Mouse (Mus musculus): ENCODE measurements around the gene Slc22a14. TPM values are rescaled to one million over a fixed set of nuclear protein-coding genes. Genes with fewer than 3 reads are reported as not detected.

Slc22a14 gene
- polyA plus RNA-seq, 1 experiment = not detected

- Histone ChIP-seq H3K27ac (ENCODE audit: insufficient read depth, low read depth, low read length) (no peak overlapping the region), H3K4me3 (ENCODE audit: insufficient read depth, low read length) (no peak overlapping the region), H3K4me1 (ENCODE audit: control insufficient read depth, insufficient read depth, low read length) (no peaks in the 10 kb centered on the region)
- no peak for TF ChIP-seq POLR2A (IDR thresholded peaks at IDR 0.05; ENCODE audit: borderline replicate concordance, low read depth, low read length)
- TF ChIP-seq CTCF (IDR thresholded peaks at IDR 0.05; ENCODE audit: low read depth, low read length) = no peak
These were observed 166.0 kb downstream of the Slc22a14 start for GRCm38 (mm10) chr9:119199151-119199861.

DNA sequence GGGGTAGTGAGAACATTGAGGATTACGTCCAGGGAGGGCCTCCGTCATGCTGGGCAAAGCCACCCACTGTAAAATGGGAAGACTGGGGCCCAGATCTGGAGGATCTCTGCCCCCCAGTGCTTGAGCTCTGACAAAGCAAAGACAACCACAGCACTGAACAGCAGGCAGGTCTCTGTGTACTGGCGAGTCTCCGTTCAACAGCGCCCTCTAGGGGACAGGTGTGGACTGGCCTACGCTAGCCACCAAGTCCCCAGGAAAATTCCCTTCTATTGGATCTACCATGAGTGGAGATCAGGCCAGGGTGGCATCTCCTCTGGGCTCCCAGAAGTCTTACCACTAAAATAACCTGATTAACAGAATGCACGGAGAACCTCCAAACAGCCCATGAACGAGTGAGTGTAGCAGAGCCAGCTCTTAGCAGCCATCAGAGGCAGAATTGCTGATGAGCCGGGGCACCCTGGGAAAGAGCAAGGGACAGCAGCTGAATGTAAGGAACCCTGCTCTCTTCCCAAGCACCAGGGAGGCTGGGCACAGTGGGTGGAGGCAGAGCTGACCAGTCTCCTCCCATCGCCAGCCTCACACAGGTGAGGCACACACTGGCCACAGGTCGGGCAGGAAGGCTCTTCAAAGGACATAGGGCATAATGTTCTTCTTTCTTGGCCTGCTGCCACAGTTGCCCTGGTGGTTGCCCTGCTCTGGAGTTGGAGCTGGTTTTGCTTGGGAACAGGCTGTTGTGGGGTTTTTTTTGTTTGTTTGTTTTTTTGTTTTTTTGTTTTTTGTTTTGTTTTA, 173.0 kb downstream of the Slc22a14 start:
- Histone ChIP-seq H3K27ac (ENCODE audit: insufficient read depth, low read depth, low read length) (no peak overlapping the region), H3K4me1 (ENCODE audit: control insufficient read depth, insufficient read depth, low read length) (no peaks in the 10 kb centered on the region), H3K4me3 (ENCODE audit: insufficient read depth, low read length) (no peak overlapping the region)
- TF ChIP-seq CTCF (IDR thresholded peaks at IDR 0.05; ENCODE audit: low read depth, low read length) = peak; percentile 59
- no peak for TF ChIP-seq POLR2A (IDR thresholded peaks at IDR 0.05; ENCODE audit: borderline replicate concordance, low read depth, low read length)

- no peak for TF ChIP-seq CTCF (IDR thresholded peaks at IDR 0.05; ENCODE audit: low read depth, low read length)
- TF ChIP-seq POLR2A (IDR thresholded peaks at IDR 0.05; ENCODE audit: borderline replicate concordance, low read depth, low read length) = no peak
- H3K4me1 ChIP-seq (ENCODE audit: control insufficient read depth, insufficient read depth, low read length) = no peaks in the 10 kb centered on the region; the same call in 1 of the 2 replicates
- no peak overlapping the region for H3K27ac ChIP-seq (ENCODE audit: insufficient read depth, low read depth, low read length)
- no peak overlapping the region for H3K4me3 ChIP-seq (ENCODE audit: insufficient read depth, low read length)
These were observed 184.1 kb downstream of the Slc22a14 start for GRCm38 (mm10) chr9:119181241-119181728.

DNA sequence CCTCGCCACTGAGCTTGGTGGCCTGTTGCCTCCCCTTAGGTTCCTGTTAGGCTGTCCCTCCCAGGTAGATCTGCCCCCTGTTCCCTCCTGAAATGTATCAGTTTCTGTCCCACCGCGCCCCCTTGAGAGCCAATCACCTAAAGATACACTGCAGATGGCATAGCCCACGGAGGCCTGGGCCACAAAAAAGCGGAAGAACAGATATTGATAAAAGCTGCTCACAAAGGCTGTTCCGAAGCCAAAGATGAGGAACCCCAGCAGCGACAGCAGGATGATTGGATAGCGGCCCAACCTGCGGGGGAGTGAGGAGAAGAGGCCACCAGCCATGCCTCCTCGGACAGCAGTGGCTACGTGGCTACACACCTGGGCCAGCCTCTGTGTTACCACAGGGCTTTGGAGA, 186.1 kb downstream of the Slc22a14 start:
- TF ChIP-seq POLR2A (IDR thresholded peaks at IDR 0.05; ENCODE audit: borderline replicate concordance, low read depth, low read length) = no peak
- TF ChIP-seq CTCF (IDR thresholded peaks at IDR 0.05; ENCODE audit: low read depth, low read length) = no peak

GRCm38 (mm10) chr9:119167608-119168007, 197.7 kb downstream of the Slc22a14 start:
- H3K4me3 ChIP-seq (ENCODE audit: insufficient read depth, low read length) = no peak overlapping the region
- peaks cover 5% of the 10 kb centered on the region for H3K4me1 ChIP-seq (ENCODE audit: control insufficient read depth, insufficient read depth, low read length)
- H3K27ac ChIP-seq (ENCODE audit: insufficient read depth, low read depth, low read length) = no peak overlapping the region
- TF ChIP-seq POLR2A (IDR thresholded peaks at IDR 0.05; ENCODE audit: borderline replicate concordance, low read depth, low read length) (no peak), CTCF (IDR thresholded peaks at IDR 0.05; ENCODE audit: low read depth, low read length) (no peak)

More for the DNA sequence above, 186.1 kb downstream of the Slc22a14 start:
- Histone ChIP-seq H3K4me1 (ENCODE audit: control insufficient read depth, insufficient read depth, low read length) (no peaks in the 10 kb centered on the region; the same call in 1 of the 2 replicates), H3K27ac (ENCODE audit: insufficient read depth, low read depth, low read length) (no peak overlapping the region), H3K4me3 (ENCODE audit: insufficient read depth, low read length) (no peak overlapping the region)

- H3K4me1 ChIP-seq (ENCODE audit: control insufficient read depth, insufficient read depth, low read length) = peaks cover 5% of the 10 kb centered on the region
- H3K27ac ChIP-seq (ENCODE audit: insufficient read depth, low read depth, low read length) = no peak overlapping the region
- TF ChIP-seq CTCF (IDR thresholded peaks at IDR 0.05; ENCODE audit: low read depth, low read length) (no peak), POLR2A (IDR thresholded peaks at IDR 0.05; ENCODE audit: borderline replicate concordance, low read depth, low read length) (no peak)
- H3K4me3 ChIP-seq (ENCODE audit: insufficient read depth, low read length) = no peak overlapping the region
These were observed 199.8 kb downstream of the Slc22a14 start for GRCm38 (mm10) chr9:119165548-119165947.

DNA sequence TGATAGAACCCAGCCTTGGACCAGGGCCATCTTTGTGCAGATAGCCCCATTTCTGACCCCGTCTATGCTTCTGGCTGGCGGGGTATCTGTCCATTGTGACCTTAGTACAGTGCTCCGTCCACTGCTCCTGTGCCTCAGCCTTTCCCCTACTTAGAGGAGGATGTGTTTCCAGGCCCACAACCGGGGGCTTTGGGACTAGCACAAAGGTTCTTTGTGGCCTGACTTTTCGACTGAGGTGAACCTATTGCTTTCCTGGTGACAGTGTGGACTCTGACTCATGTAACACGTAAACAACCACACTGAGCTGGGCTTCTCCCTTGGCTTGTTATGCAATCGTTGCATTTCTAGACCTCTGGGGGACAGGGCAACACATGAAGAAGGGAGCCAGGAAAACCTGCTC, 200.6 kb downstream of the Slc22a14 start:
- H3K4me3 ChIP-seq (ENCODE audit: insufficient read depth, low read length) = no peak overlapping the region
- H3K4me1 ChIP-seq (ENCODE audit: control insufficient read depth, insufficient read depth, low read length) = peaks cover 5% of the 10 kb centered on the region
- TF ChIP-seq CTCF (IDR thresholded peaks at IDR 0.05; ENCODE audit: low read depth, low read length) = no peak
- no peak for TF ChIP-seq POLR2A (IDR thresholded peaks at IDR 0.05; ENCODE audit: borderline replicate concordance, low read depth, low read length)
- no peak overlapping the region for H3K27ac ChIP-seq (ENCODE audit: insufficient read depth, low read depth, low read length)

DNA sequence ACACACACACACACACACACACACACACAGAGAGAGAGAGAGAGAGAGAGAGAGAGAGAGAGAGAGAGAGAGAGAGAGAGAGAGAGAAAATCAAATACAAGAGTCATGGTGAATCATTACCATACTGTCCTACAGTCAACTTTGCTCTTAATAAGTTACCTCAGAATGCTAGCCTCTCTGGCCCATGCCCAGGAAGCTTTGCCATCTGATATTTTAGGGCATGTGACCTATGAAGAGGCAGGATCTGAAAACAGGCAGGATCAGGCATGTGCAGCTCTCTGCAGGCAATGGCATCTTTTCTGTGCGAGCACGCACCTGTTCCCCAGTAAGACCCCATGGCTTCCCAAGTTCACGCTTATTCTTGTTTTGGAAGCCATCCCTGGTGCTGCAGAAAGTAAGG, 204.7 kb downstream of the Slc22a14 start:
- Histone ChIP-seq H3K4me3 (ENCODE audit: insufficient read depth, low read length) (no peak overlapping the region), H3K4me1 (ENCODE audit: control insufficient read depth, insufficient read depth, low read length) (no peaks in the 10 kb centered on the region), H3K27ac (ENCODE audit: insufficient read depth, low read depth, low read length) (no peak overlapping the region)
- TF ChIP-seq CTCF (IDR thresholded peaks at IDR 0.05; ENCODE audit: low read depth, low read length) = no peak
- TF ChIP-seq POLR2A (IDR thresholded peaks at IDR 0.05; ENCODE audit: borderline replicate concordance, low read depth, low read length) = no peak

- Histone ChIP-seq H3K4me1 (ENCODE audit: control insufficient read depth, insufficient read depth, low read length) (no peaks in the 10 kb centered on the region), H3K4me3 (ENCODE audit: insufficient read depth, low read length) (no peak within 1 kb of the TSS), H3K27ac (ENCODE audit: insufficient read depth, low read depth, low read length) (no peak within 1 kb of the TSS)
- TF ChIP-seq POLR2A (IDR thresholded peaks at IDR 0.05; ENCODE audit: borderline replicate concordance, low read depth, low read length) = no peak
- no peak for TF ChIP-seq CTCF (IDR thresholded peaks at IDR 0.05; ENCODE audit: low read depth, low read length)
These were observed 206.5 kb downstream of the Slc22a14 start, which contains the start of gene Gm47289 for GRCm38 (mm10) chr9:119158861-119159260. Gene Gm47289, plus strand, starts transcription at chr9:119159161.

Measured in bone marrow macrophage, adult 2 months (primary cell).